Mouse (Mus musculus) forebrain, embryonic 14.5 days (tissue): ENCODE results near the gene Arl16. TPM values are rescaled to one million over a fixed set of nuclear protein-coding genes. Genes with fewer than 3 reads are reported as not detected.

ENCODE experiments used
- ATAC-seq: fragments of 200-750 bp; cut with Nextera tagmentation; 2 replicates; pipeline ENCODE4 v1.8.0; 2017; ENCODE audit warnings: mild to moderate bottlenecking, moderate library complexity
- DNase-seq: peaks from one replicate; pipeline ENCODE4 v3.0.0-alpha.2; 2015; ENCODE audit warnings: low spot score
- H3K27ac ChIP-seq: fragments of 300-500 bp; sonication (generic); 2 replicates; pipeline ENCODE4 v1.5.1; 2014; ENCODE audit warnings: low read depth, mild to moderate bottlenecking, control low read depth, low read length, moderate library complexity
- H3K27me3 ChIP-seq: fragments of 300-500 bp; sonication (generic); replicated peaks from 2 replicates; pipeline ENCODE4 v1.6.1; 2014; ENCODE audit warnings: low read length, control low read depth, mixed read lengths; ENCODE audit not compliant: control insufficient read depth, insufficient read depth
- H3K36me3 ChIP-seq: fragments of 300-500 bp; sonication (generic); 2 replicates; pipeline ENCODE4 v1.6.1; 2014; ENCODE audit warnings: low read length, control low read depth; ENCODE audit not compliant: control insufficient read depth, insufficient read depth
- H3K4me1 ChIP-seq: fragments of 300-500 bp; sonication (generic); 2 replicates; pipeline ENCODE4 v1.6.1; 2014; ENCODE audit warnings: antibody characterized with exemption, low read length, control low read depth; ENCODE audit not compliant: control insufficient read depth, insufficient read depth
- H3K4me2 ChIP-seq: fragments of 300-500 bp; sonication (generic); 2 replicates; pipeline ENCODE4 v1.6.1; 2014; ENCODE audit warnings: mild to moderate bottlenecking, control low read depth, low read length
- H3K4me3 ChIP-seq: fragments of 300-500 bp; sonication (generic); 2 replicates; pipeline ENCODE4 v1.5.1; 2014; ENCODE audit warnings: low read depth, low read length, control low read depth
- H3K9ac ChIP-seq: fragments of 300-500 bp; sonication (generic); 2 replicates; pipeline ENCODE4 v1.6.1; 2014; ENCODE audit warnings: mild to moderate bottlenecking, low read length, control low read depth, moderate library complexity
- H3K9me3 ChIP-seq: fragments of 300-500 bp; sonication (generic); replicated peaks from 2 replicates; pipeline ENCODE4 v1.6.1; 2016; ENCODE audit warnings: low read length, control low read depth, mixed read lengths; ENCODE audit not compliant: control insufficient read depth
- WGBS: fragments of 180-500 bp; shearing (Covaris S2); extraction: QIAGEN DNeasy Blood & Tissue Kit; methylation state at CpG from one replicate; pipeline ENCODE4 v1.1.7; 2014; 5-methylcytosine and 5-hydroxymethylcytosine counted together
- polyA plus RNA-seq: library from polyadenylated mRNA; unstranded; fragments of >200 nt; fragmentation: Nextera tagmentation; extraction: Ambion mirVana; gene quantifications from 2 replicates; pipeline ENCODE4 v1.2.1, GENCODE M21; 2014

Arl16 gene
- polyA plus RNA-seq, 1 experiment from 2014 or later: 37.4 TPM

DNA sequence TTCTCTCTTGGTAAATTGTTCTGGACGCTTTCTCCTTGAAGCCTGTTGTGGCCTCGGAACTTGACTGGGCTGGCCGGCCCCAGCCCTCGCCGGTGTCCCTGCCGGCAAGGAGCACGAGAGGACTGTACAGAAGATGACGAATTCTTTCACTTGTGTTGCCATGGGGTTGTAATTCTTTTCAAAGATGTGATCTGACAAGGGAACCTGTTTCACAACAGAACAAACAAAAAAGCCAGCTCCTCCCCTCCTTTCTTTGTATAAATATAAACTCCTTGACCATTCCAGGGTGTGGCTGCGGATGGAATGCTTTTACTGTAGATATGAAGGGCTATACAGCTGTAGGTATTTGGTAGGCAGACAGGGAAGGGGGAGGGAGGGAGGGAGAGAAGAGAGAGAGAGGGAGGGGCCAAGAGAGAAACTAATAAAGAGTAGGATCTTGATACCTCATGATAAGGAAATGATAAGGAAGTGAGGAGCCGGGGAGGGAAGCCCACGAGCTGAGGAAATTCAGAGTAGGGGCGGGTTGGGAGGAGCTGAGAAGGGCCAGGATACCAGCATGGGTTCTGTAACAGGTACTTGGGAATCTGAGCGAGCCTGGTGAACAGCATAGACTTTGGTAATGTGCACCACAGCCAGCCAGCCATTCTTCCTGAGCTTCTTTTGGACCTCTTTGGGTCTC is 40.3 kb upstream of the Arl16 start:
- WGBS: 85% methylated on average over 13 of the region's 13 CpGs
- Histone ChIP-seq H3K4me2 (no peak overlapping the region), H3K4me3 (no peak overlapping the region), H3K27ac (no peak overlapping the region), H3K27me3 (no peaks in the 10 kb centered on the region), H3K9ac (no peak overlapping the region), H3K36me3 (no peaks in the 10 kb centered on the region), H3K9me3 (no peaks in the 10 kb centered on the region), H3K4me1 (peaks cover 6% of the 10 kb centered on the region)
- ATAC-seq (no peak), DNase-seq (no peak)

GRCm38 (mm10) chr11:120506899-120507298 is 39.5 kb upstream of the Arl16 start:
- Histone ChIP-seq H3K9me3 (no peaks in the 10 kb centered on the region), H3K36me3 (no peaks in the 10 kb centered on the region), H3K4me3 (no peak overlapping the region), H3K4me2 (no peak overlapping the region), H3K4me1 (peaks cover 6% of the 10 kb centered on the region), H3K27me3 (no peaks in the 10 kb centered on the region), H3K9ac (no peak overlapping the region), H3K27ac (no peak overlapping the region)
- DNase-seq: no peak
- 57% methylated on average over 4 of the region's 4 CpGs for WGBS
- ATAC-seq: no peak

DNA sequence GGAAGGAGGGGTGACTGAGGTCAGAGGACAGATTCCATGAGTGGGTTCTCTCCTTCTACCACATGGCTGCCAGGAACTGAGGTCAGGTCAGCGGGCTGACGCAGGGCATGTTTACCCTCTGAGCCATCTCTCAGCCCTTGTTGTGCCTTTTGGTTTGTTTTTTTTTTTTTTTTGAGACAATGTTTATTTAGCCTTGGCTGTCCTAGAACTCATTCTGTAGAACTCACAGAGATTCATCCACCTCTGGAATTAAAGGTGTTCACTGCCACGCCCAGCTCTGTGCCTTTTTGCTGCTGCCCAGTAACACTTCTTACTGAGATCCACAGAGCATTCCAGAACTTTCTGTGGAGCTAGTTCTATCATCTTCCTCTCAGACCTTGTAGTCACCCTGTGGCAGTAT is 38.3 kb upstream of the Arl16 start:
- H3K4me3 ChIP-seq: no peak overlapping the region
- H3K36me3 ChIP-seq: no peaks in the 10 kb centered on the region
- ATAC-seq: no peak
- H3K9ac ChIP-seq: no peak overlapping the region
- H3K27ac ChIP-seq: no peak overlapping the region
- H3K9me3 ChIP-seq: no peaks in the 10 kb centered on the region
- 92% methylated on average over 3 of the region's 3 CpGs for WGBS
- H3K4me2 ChIP-seq: no peak overlapping the region
- H3K27me3 ChIP-seq: no peaks in the 10 kb centered on the region
- peaks cover 4% of the 10 kb centered on the region for H3K4me1 ChIP-seq
- no peak for DNase-seq

GRCm38 (mm10) chr11:120501701-120502100 is 34.3 kb upstream of the Arl16 start:
- peaks cover 24% of the 10 kb centered on the region for H3K36me3 ChIP-seq
- H3K4me3 ChIP-seq: no peak overlapping the region
- H3K27ac ChIP-seq: no peak overlapping the region
- ATAC-seq (no peak), DNase-seq (no peak)
- H3K4me1 ChIP-seq: no peaks in the 10 kb centered on the region
- H3K9ac ChIP-seq: no peak overlapping the region
- 85% methylated on average over 4 of the region's 4 CpGs for WGBS
- H3K27me3 ChIP-seq: no peaks in the 10 kb centered on the region
- H3K9me3 ChIP-seq: no peaks in the 10 kb centered on the region
- H3K4me2 ChIP-seq: no peak overlapping the region

DNA sequence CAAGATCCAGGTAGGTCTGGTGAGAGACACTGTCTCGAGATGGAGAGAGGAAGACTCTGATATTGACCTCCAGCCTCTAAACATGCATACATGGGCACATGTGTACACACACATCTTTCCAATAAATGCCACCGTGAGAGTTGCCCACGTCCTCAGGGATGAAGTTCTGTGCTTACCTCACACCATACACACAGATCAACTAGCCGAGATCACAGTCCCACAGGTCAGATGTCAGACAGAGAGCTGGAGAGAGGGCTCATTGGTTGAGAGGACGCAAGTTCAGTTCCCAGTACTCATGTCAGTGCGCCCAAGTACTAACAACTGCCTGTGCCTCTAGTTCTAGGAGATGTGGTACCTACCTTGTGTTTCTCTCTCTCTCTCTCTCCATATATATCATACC is 33.6 kb upstream of the Arl16 start:
- ATAC-seq (no peak), DNase-seq (no peak)
- Histone ChIP-seq H3K4me3 (no peak overlapping the region), H3K9ac (no peak overlapping the region), H3K4me1 (no peaks in the 10 kb centered on the region), H3K27me3 (no peaks in the 10 kb centered on the region), H3K27ac (no peak overlapping the region), H3K9me3 (no peaks in the 10 kb centered on the region), H3K36me3 (peaks cover 31% of the 10 kb centered on the region), H3K4me2 (no peak overlapping the region)
- WGBS: 65% methylated on average over 6 of the region's 6 CpGs

DNA sequence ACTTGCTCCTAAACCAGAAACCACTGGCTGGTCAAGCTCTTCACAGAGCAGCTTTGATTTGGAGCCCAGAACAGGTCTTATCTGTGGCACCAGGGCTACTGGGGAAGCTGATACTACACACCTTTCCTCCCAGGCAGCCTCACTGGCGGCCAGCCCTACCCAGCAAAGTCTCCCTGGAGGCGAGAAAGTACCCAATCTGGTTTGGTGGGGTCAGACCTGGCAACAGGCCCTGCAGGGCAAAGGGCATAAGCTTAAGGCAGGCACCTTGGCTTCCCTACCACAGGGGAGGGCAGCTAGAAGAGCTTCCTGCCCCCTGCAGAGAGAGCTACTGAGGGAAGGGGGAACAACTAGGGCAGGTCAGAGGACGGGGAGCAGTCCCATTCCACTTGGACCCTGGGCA is 33.0 kb upstream of the Arl16 start:
- Histone ChIP-seq H3K9ac (no peak overlapping the region), H3K36me3 (peaks cover 37% of the 10 kb centered on the region), H3K27me3 (no peaks in the 10 kb centered on the region), H3K4me3 (no peak overlapping the region), H3K4me2 (no peak overlapping the region), H3K27ac (no peak overlapping the region), H3K9me3 (no peaks in the 10 kb centered on the region), H3K4me1 (no peaks in the 10 kb centered on the region)
- DNase-seq (no peak), ATAC-seq (no peak)
- WGBS: 30% methylated on average over 3 of the region's 3 CpGs

DNA sequence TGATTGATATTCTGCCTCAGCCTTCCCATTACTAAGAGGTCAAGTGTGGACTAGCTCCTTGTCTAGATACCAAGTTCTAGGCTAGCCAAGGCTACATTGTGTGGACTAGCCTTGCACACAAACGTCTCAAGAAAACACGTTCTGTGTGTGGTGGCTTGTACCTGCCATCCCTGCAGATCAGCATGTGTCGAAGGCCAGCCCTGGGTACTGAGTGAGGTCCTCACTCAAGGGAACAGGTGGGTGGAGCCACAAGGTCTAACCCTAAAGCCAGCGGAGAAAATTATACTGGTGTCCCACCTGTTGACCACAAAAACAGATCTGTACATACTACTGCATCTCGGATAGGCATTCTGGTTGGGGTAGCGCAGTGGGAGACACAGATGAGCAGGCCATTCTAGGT is 32.5 kb upstream of the Arl16 start:
- ATAC-seq (no peak), DNase-seq (no peak)
- peaks cover 42% of the 10 kb centered on the region for H3K36me3 ChIP-seq
- no peak overlapping the region for H3K9ac ChIP-seq
- H3K4me1 ChIP-seq: no peaks in the 10 kb centered on the region
- H3K9me3 ChIP-seq: no peaks in the 10 kb centered on the region
- H3K4me2 ChIP-seq: no peak overlapping the region
- WGBS: 87% methylated on average over 6 of the region's 6 CpGs
- no peak overlapping the region for H3K27ac ChIP-seq
- no peaks in the 10 kb centered on the region for H3K27me3 ChIP-seq
- H3K4me3 ChIP-seq: no peak overlapping the region

DNA sequence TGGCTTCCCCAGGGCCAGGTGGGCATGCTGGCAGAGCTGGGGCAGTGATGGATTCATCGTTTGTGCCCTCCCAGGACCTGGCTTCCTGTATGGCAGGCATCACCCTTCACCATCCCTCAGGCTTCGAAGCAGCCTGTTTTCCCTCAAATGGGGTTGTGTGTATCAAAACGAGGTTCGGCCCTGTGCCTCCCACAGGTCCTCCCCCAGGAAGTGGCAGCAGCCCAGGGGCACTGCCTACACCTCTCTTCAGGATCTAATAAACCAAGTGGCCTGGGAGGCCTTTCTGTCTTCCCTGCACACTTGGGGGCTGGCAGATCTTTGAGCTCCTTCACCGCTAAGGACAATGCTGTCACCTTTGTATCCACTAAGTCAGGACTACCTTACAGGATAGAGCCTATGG is 31.5 kb upstream of the Arl16 start:
- ATAC-seq (no peak), DNase-seq (no peak)
- Histone ChIP-seq H3K36me3 (peaks cover 49% of the 10 kb centered on the region), H3K4me1 (no peaks in the 10 kb centered on the region), H3K9ac (no peak overlapping the region), H3K9me3 (no peaks in the 10 kb centered on the region), H3K4me3 (no peak overlapping the region), H3K27me3 (no peaks in the 10 kb centered on the region), H3K4me2 (no peak overlapping the region), H3K27ac (no peak overlapping the region)
- 95% methylated on average over 5 of the region's 5 CpGs for WGBS

- no peak overlapping the region for H3K4me2 ChIP-seq
- H3K36me3 ChIP-seq: peaks cover 49% of the 10 kb centered on the region
- no peaks in the 10 kb centered on the region for H3K27me3 ChIP-seq
- 95% methylated on average over 12 of the region's 12 CpGs for WGBS
- ATAC-seq: no peak
- no peaks in the 10 kb centered on the region for H3K9me3 ChIP-seq
- H3K9ac ChIP-seq: no peak overlapping the region
- no peak overlapping the region for H3K27ac ChIP-seq
- peaks cover 4% of the 10 kb centered on the region for H3K4me1 ChIP-seq
- no peak for DNase-seq
- H3K4me3 ChIP-seq: no peak overlapping the region
Observed at GRCm38 (mm10) chr11:120498226-120498625, 30.8 kb upstream of the Arl16 start.
